Mouse (Mus musculus) heart, postnatal 0 days (tissue): ENCODE measurements at regions not wholly inside any gene's neighbourhood (a gene's known extent, or its start where the extent isn't known, plus 50 kb on each side); places are given as distances from the start of the nearest gene placed in this dataset.

Experiments
- ATAC-seq: fragments of 200-750 bp; cut with Nextera tagmentation; 2 replicates; pipeline ENCODE4 v1.8.0; 2017; ENCODE audit warnings: low read depth, moderate number of reproducible peaks, moderate library complexity; ENCODE audit not compliant: insufficient read depth
- DNase-seq: peaks from one replicate; pipeline ENCODE4 v3.0.0-alpha.2; 2016; ENCODE audit warnings: low spot score
- H3K27ac ChIP-seq: fragments of 300-500 bp; sonication (generic); 2 replicates; pipeline ENCODE4 v1.5.1; 2014; ENCODE audit warnings: low read depth, mild to moderate bottlenecking
- H3K27me3 ChIP-seq: fragments of 300-500 bp; sonication (generic); 2 replicates; pipeline ENCODE4 v1.6.1; 2014; ENCODE audit warnings: low read length, mixed read lengths; ENCODE audit not compliant: control insufficient read depth, insufficient read depth
- H3K36me3 ChIP-seq: fragments of 300-500 bp; sonication (generic); replicated peaks from 2 replicates; pipeline ENCODE4 v1.6.1; 2014; ENCODE audit warnings: low read length, mixed read lengths; ENCODE audit not compliant: control insufficient read depth, insufficient read depth
- H3K4me1 ChIP-seq: fragments of 300-500 bp; sonication (generic); 2 replicates; pipeline ENCODE4 v1.6.1; 2014; ENCODE audit warnings: antibody characterized with exemption; ENCODE audit not compliant: control insufficient read depth, insufficient read depth
- H3K4me2 ChIP-seq: fragments of 300-500 bp; sonication (generic); 2 replicates; pipeline ENCODE4 v1.6.1; 2014; ENCODE audit warnings: low read depth, mild to moderate bottlenecking, low read length, moderate library complexity
- H3K4me3 ChIP-seq: fragments of 300-500 bp; sonication (generic); 2 replicates; pipeline ENCODE4 v1.5.1; 2014; ENCODE audit warnings: low read depth, low read length
- H3K9ac ChIP-seq: fragments of 300-500 bp; sonication (generic); replicated peaks from 2 replicates; pipeline ENCODE4 v1.6.1; 2014; ENCODE audit warnings: low read depth, low read length, mixed read lengths
- H3K9me3 ChIP-seq: fragments of 300-500 bp; sonication (generic); replicated peaks from 2 replicates; pipeline ENCODE4 v1.6.1; 2016; ENCODE audit warnings: low read length; ENCODE audit not compliant: control insufficient read depth
- CTCF ChIP-seq: IDR thresholded peaks from 2 replicates; pipeline ENCODE4 v1.5.1; 2016; ENCODE audit warnings: antibody characterized with exemption, control low read depth, low read depth
- EP300 ChIP-seq: IDR thresholded peaks from 2 replicates; pipeline ENCODE4 v1.6.1; 2016; ENCODE audit warnings: antibody characterized with exemption, low read depth
- WGBS: fragments of 180-500 bp; shearing (Covaris S2); extraction: QIAGEN DNeasy Blood & Tissue Kit; methylation state at CpG from one replicate; pipeline ENCODE4 v1.1.7; 2014; 5-methylcytosine and 5-hydroxymethylcytosine counted together

GRCm38 (mm10) chr1:185098195-185098974 lies 99.0 kb upstream of the Mark1 start:
- Histone ChIP-seq H3K4me2 (0 out of 2 replicates have a peak overlapping the region, but pooled peaks have one; percentile 12), H3K4me3 (no peak overlapping the region)
- TF ChIP-seq CTCF (no peak), EP300 (no peak)

GRCm38 (mm10) chr1:185096741-185097140 lies 97.4 kb upstream of the Mark1 start:
- Histone ChIP-seq H3K9ac (no peak overlapping the region), H3K36me3 (no peaks in the 10 kb centered on the region), H3K4me3 (no peak overlapping the region), H3K4me1 (peaks cover 8% of the 10 kb centered on the region; the same call in 1 of the 2 replicates), H3K27me3 (no peaks in the 10 kb centered on the region), H3K9me3 (no peaks in the 10 kb centered on the region), H3K4me2 (no peak overlapping the region), H3K27ac (no peak overlapping the region)
- WGBS, result 71% methylated on average over 4 of the region's 4 CpGs
- DNase-seq (no peak), ATAC-seq (no peak)
- TF ChIP-seq CTCF, result no peak
- TF ChIP-seq EP300, result no peak

More at GRCm38 (mm10) chr1:185098195-185098974, 99.0 kb upstream of the Mark1 start:
- ATAC-seq, result no peak
- Histone ChIP-seq H3K4me1 (peaks cover 5% of the 10 kb centered on the region; the same call in 1 of the 2 replicates), H3K9me3 (no peaks in the 10 kb centered on the region), H3K36me3 (no peaks in the 10 kb centered on the region), H3K27me3 (no peaks in the 10 kb centered on the region), H3K27ac (no peak overlapping the region), H3K9ac (no peak overlapping the region)
- no peak for DNase-seq
- WGBS, result 30% methylated on average over 17 of the region's 17 CpGs

- peaks cover 3% of the 10 kb centered on the region; the same call in 1 of the 2 replicates for H3K4me1 ChIP-seq
- no peak overlapping the region for H3K4me3 ChIP-seq
- TF ChIP-seq EP300, result no peak
- TF ChIP-seq CTCF, result no peak
- no peaks in the 10 kb centered on the region for H3K27me3 ChIP-seq
- ATAC-seq (no peak), DNase-seq (no peak)
- 92% methylated on average over 5 of the region's 5 CpGs for WGBS
- H3K4me2 ChIP-seq, result no peak overlapping the region
- no peak overlapping the region for H3K27ac ChIP-seq
- H3K9me3 ChIP-seq, result no peaks in the 10 kb centered on the region
- H3K9ac ChIP-seq, result no peak overlapping the region
- no peaks in the 10 kb centered on the region for H3K36me3 ChIP-seq
Observed at GRCm38 (mm10) chr1:185092757-185093156, 93.4 kb upstream of the Mark1 start.

GRCm38 (mm10) chr1:185091816-185092558 lies 92.6 kb upstream of the Mark1 start:
- Histone ChIP-seq H3K9ac (no peak overlapping the region), H3K4me2 (peak overlapping the region; percentile 45), H3K4me1 (peaks cover 3% of the 10 kb centered on the region; the same call in 1 of the 2 replicates), H3K4me3 (0 out of 2 replicates have a peak overlapping the region, but pooled peaks have one; percentile 1), H3K27me3 (no peaks in the 10 kb centered on the region), H3K36me3 (no peaks in the 10 kb centered on the region), H3K9me3 (no peaks in the 10 kb centered on the region), H3K27ac (no peak overlapping the region)
- WGBS, result 22% methylated on average over 21 of the region's 21 CpGs
- ATAC-seq (peak; percentile 74), DNase-seq (peak; percentile 44)
- TF ChIP-seq CTCF (no peak), EP300 (no peak)

GRCm38 (mm10) chr1:185089196-185089595 lies 89.8 kb upstream of the Mark1 start:
- Histone ChIP-seq H3K27ac (no peak overlapping the region), H3K4me2 (no peak overlapping the region), H3K9me3 (no peaks in the 10 kb centered on the region), H3K27me3 (no peaks in the 10 kb centered on the region), H3K9ac (no peak overlapping the region), H3K4me1 (peaks cover 3% of the 10 kb centered on the region), H3K36me3 (no peaks in the 10 kb centered on the region), H3K4me3 (no peak overlapping the region)
- DNase-seq (no peak), ATAC-seq (no peak)
- no peak for TF ChIP-seq CTCF
- no peak for TF ChIP-seq EP300
- WGBS, result 70% methylated on average over 2 of the region's 2 CpGs
